Mouse (Mus musculus): Measurements from ENCODE around the gene Wwox. TPM values are rescaled to one million over a fixed set of nuclear protein-coding genes. Genes with fewer than 3 reads are reported as not detected.
A peak's percentile ranks its signal among the peaks of the same experiment; 100 is the strongest.

Wwox gene
- 11.5 and 12.1 TPM in 2 replicates for polyA plus RNA-seq (2016; fragmentation: Nextera tagmentation; extraction: Ambion mirVana)

DNA sequence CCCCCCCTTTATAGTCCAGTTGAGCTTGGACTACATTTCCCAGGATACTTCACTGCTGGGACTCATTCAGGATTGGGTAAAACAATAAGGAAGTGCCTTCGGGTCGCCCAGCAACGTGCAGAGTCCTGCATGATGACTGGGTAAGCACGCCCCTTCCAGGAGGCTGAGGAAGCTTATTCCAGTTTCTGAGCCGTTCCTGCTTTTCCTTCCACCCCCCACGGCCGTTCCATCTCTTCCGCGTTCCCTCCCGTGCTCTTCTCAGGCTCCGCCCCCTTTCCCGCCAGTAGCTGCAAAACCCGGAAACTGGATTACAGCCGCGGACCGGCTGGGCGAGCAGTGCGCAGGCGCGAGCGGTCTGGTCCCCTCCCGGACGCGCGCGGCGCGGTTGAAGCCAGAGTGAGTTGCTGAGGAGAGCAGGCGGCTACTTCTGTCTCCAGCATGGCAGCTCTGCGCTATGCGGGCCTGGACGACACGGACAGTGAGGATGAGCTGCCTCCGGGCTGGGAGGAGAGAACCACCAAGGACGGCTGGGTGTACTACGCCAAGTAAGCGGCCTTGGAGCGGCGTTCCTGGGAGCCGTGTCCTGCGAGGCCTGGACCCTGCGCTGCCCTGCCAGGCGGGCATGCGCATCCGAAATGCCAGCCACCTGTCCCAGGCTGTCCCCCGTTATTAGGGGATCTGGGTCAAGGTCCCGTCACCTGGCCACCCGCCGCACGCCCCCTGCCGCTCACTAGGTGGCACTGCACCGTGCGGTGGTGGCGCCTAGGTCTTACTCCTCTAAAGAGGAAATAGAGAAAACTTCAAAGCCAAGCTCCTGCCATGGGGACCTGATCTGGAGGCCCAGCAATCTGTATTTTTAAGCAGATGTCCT, at the start of gene Wwox:
Wwox (plus strand) TSS at position 322 of the 871 bp plus-strand sequence.
- under 1% methylated on average over 54 of the region's 54 CpGs for WGBS

DNA sequence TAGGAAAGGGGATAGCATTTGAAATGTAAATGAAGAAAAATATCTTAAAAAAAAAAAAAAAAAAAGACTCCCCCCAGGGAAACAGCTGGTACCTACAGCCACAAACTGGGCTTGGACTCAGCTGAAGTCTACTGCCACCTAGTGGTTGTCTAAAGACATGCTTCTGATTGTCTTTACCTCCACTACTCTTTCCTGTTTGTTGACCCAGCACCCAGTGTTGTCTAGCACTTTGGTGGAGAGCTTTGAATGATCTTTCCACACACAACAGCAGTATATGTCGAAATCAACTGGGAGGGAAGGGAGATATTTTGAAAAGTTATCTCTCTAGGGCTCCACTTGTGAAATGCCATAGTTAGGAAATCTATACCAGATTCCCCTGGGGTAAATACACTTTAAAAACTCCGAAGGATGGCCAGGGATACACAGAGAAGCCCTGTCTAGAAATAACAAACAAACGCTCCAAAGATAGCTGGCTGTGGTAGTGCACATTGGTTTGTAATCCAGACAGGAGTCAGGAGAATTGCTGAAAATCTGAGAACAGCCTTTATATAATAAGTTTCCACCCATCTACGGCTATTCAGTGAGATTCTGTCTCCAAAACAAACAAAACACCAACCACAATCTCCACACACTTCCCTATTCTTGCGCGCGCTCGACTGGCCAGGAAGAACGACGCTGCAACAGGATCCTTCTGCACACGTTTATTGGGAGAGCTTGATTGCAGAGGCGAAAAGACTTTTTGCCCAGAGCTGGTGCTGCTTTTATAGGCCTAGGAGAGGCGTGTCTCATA, 48.8 kb upstream of the Wwox start:
- 92% methylated on average over 12 of the region's 13 CpGs for WGBS
- Histone ChIP-seq H3K4me1 (no peaks in the 10 kb centered on the region), H3K27ac (no peak overlapping the region), H3K9me3 (no peaks in the 10 kb centered on the region), H3K36me3 (replicated peaks) (no peaks in the 10 kb centered on the region), H3K4me3 (no peak overlapping the region), H3K27me3 (ENCODE audit: poor library complexity, severe bottlenecking) (no peaks in the 10 kb centered on the region)
- no peak for DNase-seq (ENCODE audit: extremely low spot score, low spot score)

More for the DNA sequence above, at the start of gene Wwox:
- Histone ChIP-seq H3K36me3 (replicated peaks) (peaks cover 2% of the 10 kb centered on the region; the same call in 1 of the 2 replicates), H3K4me3 (peak within 1 kb of the TSS; percentile 84), H3K27ac (peak within 1 kb of the TSS; percentile 91), H3K9me3 (no peaks in the 10 kb centered on the region), H3K27me3 (ENCODE audit: poor library complexity, severe bottlenecking) (no peaks in the 10 kb centered on the region), H3K4me1 (peaks cover 19% of the 10 kb centered on the region)
- DNase-seq (ENCODE audit: extremely low spot score, low spot score), result peak; percentile 100

DNA sequence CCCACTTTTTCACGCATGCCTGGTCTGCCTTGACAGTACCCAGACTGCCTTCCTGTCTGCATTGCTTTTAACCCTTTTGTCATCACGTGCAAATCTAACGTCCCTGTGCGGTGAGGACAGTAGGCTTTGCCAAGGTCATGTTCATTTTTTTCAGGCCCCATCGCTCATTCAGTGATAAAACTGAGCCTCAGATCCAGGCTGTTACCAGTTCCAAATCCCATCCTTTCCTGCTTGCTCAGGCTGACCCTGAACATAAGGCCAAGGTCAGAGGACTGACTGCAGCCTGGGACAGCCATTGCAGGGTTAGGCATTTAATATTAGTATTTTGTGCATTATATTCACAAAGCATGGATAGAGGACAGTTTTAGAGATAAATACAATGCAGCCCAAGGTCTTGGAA, 41.1 kb upstream of the Wwox start:
- 94% methylated on average over 5 of the region's 5 CpGs for WGBS
- H3K4me1 ChIP-seq, result peaks cover 3% of the 10 kb centered on the region; the same call in 1 of the 2 replicates
- DNase-seq (ENCODE audit: extremely low spot score, low spot score), result no peak
- H3K27me3 ChIP-seq (ENCODE audit: poor library complexity, severe bottlenecking), result no peaks in the 10 kb centered on the region
- no peaks in the 10 kb centered on the region for H3K9me3 ChIP-seq
- H3K36me3 ChIP-seq (replicated peaks), result no peaks in the 10 kb centered on the region
- H3K27ac ChIP-seq, result no peak overlapping the region
- H3K4me3 ChIP-seq, result no peak overlapping the region

DNA sequence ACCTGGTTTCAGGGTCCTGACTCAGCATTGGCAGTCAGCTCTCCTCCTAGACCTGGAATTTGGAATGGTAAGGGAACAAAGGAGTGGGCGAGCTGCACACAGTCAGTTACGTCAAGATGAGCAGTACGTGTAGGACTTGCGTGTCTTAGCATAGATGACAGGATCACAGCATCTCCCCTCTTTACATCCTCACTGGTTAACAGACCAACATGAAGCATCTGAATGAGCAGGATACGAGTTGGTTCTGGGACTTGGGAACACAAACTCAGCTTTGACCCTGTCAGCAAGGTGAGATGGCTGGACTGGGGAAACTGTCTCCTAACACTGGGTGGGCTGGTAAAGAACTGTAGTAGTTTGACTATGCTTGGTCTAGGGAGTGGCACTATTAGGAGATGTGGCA, 40.2 kb upstream of the Wwox start:
- Histone ChIP-seq H3K4me1 (peaks cover 5% of the 10 kb centered on the region; the same call in 1 of the 2 replicates), H3K36me3 (replicated peaks) (no peaks in the 10 kb centered on the region), H3K9me3 (no peaks in the 10 kb centered on the region), H3K4me3 (no peak overlapping the region), H3K27me3 (ENCODE audit: poor library complexity, severe bottlenecking) (no peaks in the 10 kb centered on the region), H3K27ac (no peak overlapping the region)
- DNase-seq (ENCODE audit: extremely low spot score, low spot score), result no peak
- 97% methylated on average over 5 of the region's 5 CpGs for WGBS

DNA sequence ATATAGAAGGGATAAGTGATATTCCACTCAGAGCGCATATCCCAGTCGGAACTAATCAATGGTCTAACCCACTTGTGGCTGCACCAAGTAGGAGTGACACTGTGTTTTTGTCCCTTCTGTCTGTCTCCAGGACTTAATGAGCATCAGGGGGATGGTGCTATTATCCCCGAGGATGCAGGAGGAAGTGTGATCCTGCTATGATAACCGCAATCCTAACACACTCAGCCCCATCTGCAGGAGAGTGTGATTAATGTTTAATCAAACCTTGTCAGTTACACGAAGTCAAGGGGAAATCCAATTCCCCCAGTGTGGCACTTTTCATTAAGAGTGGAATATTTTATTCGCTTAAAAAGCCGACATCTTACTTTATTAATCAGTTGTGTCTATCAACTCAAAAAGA, 37.8 kb upstream of the Wwox start:
- H3K4me3 ChIP-seq, result no peak overlapping the region
- DNase-seq (ENCODE audit: extremely low spot score, low spot score), result no peak
- WGBS, result 82% methylated on average over 7 of the region's 7 CpGs
- no peaks in the 10 kb centered on the region for H3K9me3 ChIP-seq
- no peaks in the 10 kb centered on the region for H3K36me3 ChIP-seq (replicated peaks)
- no peak overlapping the region for H3K27ac ChIP-seq
- H3K27me3 ChIP-seq (ENCODE audit: poor library complexity, severe bottlenecking), result no peaks in the 10 kb centered on the region
- peaks cover 5% of the 10 kb centered on the region; the same call in 1 of the 2 replicates for H3K4me1 ChIP-seq

DNA sequence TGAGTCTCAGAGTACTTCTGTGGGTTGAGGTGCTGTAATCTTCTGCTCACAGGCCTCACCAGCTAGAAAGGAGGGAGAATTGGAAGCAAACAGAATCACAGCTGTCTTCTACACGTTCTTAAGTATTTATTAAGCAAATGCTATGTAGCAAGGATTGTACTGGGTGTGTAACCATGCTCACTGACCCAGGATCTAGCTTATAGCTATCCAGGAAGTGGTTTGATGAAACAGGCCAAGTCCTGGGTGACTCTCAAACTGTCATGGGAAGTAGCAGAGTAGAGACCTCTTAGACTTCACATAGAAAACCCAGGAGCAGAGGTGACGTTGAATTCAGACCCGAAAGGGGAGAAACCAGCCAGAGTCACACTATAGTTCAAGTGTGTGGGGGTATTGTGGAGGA, 28.0 kb upstream of the Wwox start:
- DNase-seq (ENCODE audit: extremely low spot score, low spot score), result no peak
- no peaks in the 10 kb centered on the region for H3K36me3 ChIP-seq (replicated peaks)
- no peak overlapping the region for H3K27ac ChIP-seq
- WGBS, result 83% methylated on average over 3 of the region's 3 CpGs
- no peak overlapping the region for H3K4me3 ChIP-seq
- no peaks in the 10 kb centered on the region for H3K9me3 ChIP-seq
- no peaks in the 10 kb centered on the region for H3K27me3 ChIP-seq (ENCODE audit: poor library complexity, severe bottlenecking)
- no peaks in the 10 kb centered on the region for H3K4me1 ChIP-seq

DNA sequence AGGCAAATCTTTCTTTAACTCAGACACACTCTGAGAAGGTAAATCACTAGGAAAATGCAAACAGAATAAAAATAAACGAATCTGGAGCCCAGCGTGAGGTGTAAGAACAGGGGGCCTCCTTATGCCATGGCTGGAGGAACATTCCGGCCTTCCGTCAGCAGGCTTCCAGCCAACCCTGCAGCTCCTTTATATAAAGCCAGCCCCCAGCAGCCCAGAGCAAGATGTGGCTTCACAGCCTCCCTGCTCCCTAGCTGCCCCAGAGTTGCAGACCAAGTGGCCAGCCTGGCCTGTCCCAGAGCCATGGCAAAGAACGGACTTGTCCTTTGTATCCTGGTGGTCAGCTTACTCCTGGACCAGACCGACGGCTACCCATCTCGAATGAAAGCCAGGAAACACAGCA, 21.7 kb upstream of the Wwox start, which contains the start of gene Clec3a:
Clec3a (plus strand) TSS at position 301 of the 400 bp plus-strand sequence.
- no peaks in the 10 kb centered on the region for H3K27me3 ChIP-seq (ENCODE audit: poor library complexity, severe bottlenecking)
- no peak within 1 kb of the TSS for H3K4me3 ChIP-seq
- no peak for DNase-seq (ENCODE audit: extremely low spot score, low spot score)
- no peaks in the 10 kb centered on the region for H3K9me3 ChIP-seq
- no peaks in the 10 kb centered on the region for H3K36me3 ChIP-seq (replicated peaks)
- no peak within 1 kb of the TSS for H3K27ac ChIP-seq
- no peaks in the 10 kb centered on the region for H3K4me1 ChIP-seq
- WGBS, result 83% methylated on average over 8 of the region's 8 CpGs

DNA sequence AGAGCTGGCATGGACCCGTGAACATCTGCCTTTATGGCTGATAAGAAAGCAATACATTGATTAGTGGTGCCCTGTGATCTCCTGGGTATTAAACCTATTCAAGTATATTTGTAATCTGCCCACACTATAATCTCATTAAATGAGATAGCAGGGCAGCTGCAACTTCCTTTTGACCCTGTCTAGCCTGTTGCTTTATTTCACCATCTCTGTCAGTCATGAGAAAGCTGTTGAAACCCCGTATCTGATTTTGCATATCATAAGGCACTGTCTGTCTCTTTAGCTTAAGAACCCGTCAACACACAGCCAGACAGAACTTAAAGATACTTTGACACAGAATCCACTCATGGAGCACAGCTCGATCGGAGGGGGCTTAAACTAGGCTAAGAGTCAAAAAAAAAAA, 21.0 kb upstream of the Wwox start:
- no peak for DNase-seq (ENCODE audit: extremely low spot score, low spot score)
- no peaks in the 10 kb centered on the region for H3K36me3 ChIP-seq (replicated peaks)
- no peaks in the 10 kb centered on the region for H3K27me3 ChIP-seq (ENCODE audit: poor library complexity, severe bottlenecking)
- WGBS, result 83% methylated on average over 5 of the region's 5 CpGs
- H3K4me3 ChIP-seq, result no peak overlapping the region
- H3K9me3 ChIP-seq, result no peaks in the 10 kb centered on the region
- H3K4me1 ChIP-seq, result no peaks in the 10 kb centered on the region
- no peak overlapping the region for H3K27ac ChIP-seq

DNA sequence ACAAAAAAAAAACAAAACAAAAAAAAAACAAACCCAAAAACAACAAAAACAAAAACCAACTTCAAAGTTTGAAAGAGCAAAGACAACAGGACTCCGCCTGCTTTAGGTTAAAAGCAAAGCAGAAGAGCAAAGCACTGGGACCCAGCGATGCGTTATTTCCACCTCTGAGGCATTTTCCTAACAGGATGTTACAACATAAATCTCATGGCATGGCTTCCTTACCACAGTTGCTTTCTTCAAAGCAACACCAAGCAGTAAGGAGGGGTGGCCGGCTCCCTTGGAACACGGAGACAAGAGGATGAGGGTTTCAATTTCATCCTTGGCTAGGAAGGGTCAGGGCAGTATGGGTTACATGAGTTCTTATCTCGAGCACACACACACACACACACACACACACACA, 20.6 kb upstream of the Wwox start:
- WGBS, result 88% methylated on average over 6 of the region's 6 CpGs
- no peak overlapping the region for H3K4me3 ChIP-seq
- H3K9me3 ChIP-seq, result no peaks in the 10 kb centered on the region
- no peak overlapping the region for H3K27ac ChIP-seq
- no peaks in the 10 kb centered on the region for H3K4me1 ChIP-seq
- H3K36me3 ChIP-seq (replicated peaks), result no peaks in the 10 kb centered on the region
- DNase-seq (ENCODE audit: extremely low spot score, low spot score), result no peak
- H3K27me3 ChIP-seq (ENCODE audit: poor library complexity, severe bottlenecking), result no peaks in the 10 kb centered on the region

DNA sequence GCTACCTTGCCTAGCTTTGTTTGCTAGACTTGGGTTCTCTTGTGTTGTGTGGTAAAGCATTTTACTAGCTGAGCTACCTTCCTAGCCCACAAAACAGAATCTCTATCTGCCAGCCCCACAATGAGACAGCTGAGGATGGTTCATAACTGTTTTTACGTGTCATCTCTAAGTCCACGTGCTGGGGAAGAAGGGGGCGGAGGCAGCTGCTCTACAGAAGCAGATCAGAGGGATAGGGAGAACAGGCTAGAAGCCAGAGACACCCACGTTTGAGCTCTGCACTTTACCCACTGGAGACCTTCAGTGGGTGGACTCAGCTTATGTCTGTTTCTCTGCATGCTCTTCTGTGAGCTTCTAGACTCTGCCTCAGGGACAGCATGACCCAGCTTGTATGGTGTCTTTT, 17.9 kb upstream of the Wwox start:
- H3K27ac ChIP-seq, result no peak overlapping the region
- no peaks in the 10 kb centered on the region for H3K36me3 ChIP-seq (replicated peaks)
- H3K4me3 ChIP-seq, result no peak overlapping the region
- no peak for DNase-seq (ENCODE audit: extremely low spot score, low spot score)
- 82% methylated on average over 4 of the region's 4 CpGs for WGBS
- H3K4me1 ChIP-seq, result no peaks in the 10 kb centered on the region
- H3K27me3 ChIP-seq (ENCODE audit: poor library complexity, severe bottlenecking), result no peaks in the 10 kb centered on the region
- H3K9me3 ChIP-seq, result no peaks in the 10 kb centered on the region

DNA sequence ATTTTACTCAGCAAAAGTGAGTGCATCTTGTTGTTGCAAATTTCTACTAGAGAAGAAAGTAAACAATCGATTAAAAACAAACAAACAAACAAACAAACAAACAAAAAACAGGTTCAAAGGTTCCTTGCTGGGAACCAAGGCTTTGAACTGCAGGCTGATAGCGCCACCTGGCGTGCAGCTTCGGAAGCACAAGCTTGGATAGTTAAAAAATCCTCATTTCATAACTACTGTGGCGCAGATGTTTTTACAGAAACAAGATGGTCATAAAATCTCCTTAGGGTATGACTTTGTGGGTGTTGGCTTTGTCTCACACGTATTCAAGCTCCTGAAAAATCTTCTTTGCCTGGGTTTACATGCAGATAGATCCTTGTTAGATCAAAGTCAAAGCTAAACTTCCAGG, 1.2 kb upstream of the Wwox start:
- WGBS, result 11% methylated on average over 6 of the region's 6 CpGs
- peak; percentile 49 for DNase-seq (ENCODE audit: extremely low spot score, low spot score)
- Histone ChIP-seq H3K4me3 (no peak overlapping the region), H3K27me3 (ENCODE audit: poor library complexity, severe bottlenecking) (no peaks in the 10 kb centered on the region), H3K27ac (no peak overlapping the region), H3K36me3 (replicated peaks) (no peaks in the 10 kb centered on the region), H3K4me1 (peaks cover 19% of the 10 kb centered on the region), H3K9me3 (no peaks in the 10 kb centered on the region)

DNA sequence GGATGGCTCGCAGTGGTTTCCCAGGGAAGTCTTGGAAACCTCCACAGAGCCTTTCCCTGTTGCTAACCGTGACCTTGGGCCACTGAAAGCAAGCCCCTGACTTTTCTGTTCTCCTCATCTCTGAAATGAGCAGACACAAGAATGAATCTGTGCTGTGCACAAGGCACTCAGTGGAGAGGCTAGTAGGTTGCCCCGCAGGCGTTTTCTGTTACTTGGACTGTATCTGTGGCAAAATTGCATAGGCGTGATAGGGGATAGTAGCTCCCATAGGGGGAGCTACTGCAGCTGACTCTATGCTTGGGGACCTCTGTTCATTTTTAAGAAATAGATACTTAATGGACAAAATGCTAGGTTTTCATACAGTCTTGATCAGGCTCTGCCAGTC, 742 bp downstream of the Wwox start:
- Histone ChIP-seq H3K27ac (peak overlapping the region; percentile 91), H3K4me3 (peak overlapping the region; percentile 84), H3K36me3 (replicated peaks) (peaks cover 5% of the 10 kb centered on the region; the same call in 1 of the 2 replicates), H3K27me3 (ENCODE audit: poor library complexity, severe bottlenecking) (no peaks in the 10 kb centered on the region), H3K4me1 (peaks cover 19% of the 10 kb centered on the region), H3K9me3 (no peaks in the 10 kb centered on the region)
- no peak for DNase-seq (ENCODE audit: extremely low spot score, low spot score)
- 31% methylated on average over 5 of the region's 5 CpGs for WGBS

DNA sequence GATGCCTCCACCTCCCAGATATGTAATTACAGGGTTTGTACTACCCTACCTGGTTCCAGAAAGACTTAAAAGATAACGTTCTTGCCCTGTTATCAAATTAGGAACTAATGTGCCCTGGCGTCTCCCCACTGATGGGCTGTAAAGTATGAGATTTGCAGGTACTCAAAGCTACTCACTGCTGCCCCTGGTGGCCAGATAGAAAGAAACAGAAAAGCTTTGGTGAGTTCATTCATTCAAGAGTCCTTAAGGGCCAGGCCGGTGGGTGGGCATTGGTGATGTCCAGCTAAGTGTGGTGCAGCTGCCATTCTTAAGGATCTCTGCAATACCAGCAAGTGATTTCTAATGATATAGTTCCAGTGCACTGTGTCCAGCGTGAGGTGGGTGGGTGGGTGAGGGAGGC, 2.2 kb downstream of the Wwox start:
- Histone ChIP-seq H3K4me3 (no peak overlapping the region), H3K27me3 (ENCODE audit: poor library complexity, severe bottlenecking) (no peaks in the 10 kb centered on the region), H3K9me3 (no peaks in the 10 kb centered on the region), H3K27ac (no peak overlapping the region), H3K36me3 (replicated peaks) (peaks cover 5% of the 10 kb centered on the region; the same call in 1 of the 2 replicates), H3K4me1 (peaks cover 19% of the 10 kb centered on the region)
- WGBS, result 86% methylated on average over 4 of the region's 4 CpGs
- no peak for DNase-seq (ENCODE audit: extremely low spot score, low spot score)
